Mouse (Mus musculus): Measurements from ENCODE around the gene Gm17604. TPM values are rescaled to one million over a fixed set of nuclear protein-coding genes. Genes with fewer than 3 reads are reported as not detected.

The Gm17604 gene
- total RNA-seq (2022) = not detected

DNA sequence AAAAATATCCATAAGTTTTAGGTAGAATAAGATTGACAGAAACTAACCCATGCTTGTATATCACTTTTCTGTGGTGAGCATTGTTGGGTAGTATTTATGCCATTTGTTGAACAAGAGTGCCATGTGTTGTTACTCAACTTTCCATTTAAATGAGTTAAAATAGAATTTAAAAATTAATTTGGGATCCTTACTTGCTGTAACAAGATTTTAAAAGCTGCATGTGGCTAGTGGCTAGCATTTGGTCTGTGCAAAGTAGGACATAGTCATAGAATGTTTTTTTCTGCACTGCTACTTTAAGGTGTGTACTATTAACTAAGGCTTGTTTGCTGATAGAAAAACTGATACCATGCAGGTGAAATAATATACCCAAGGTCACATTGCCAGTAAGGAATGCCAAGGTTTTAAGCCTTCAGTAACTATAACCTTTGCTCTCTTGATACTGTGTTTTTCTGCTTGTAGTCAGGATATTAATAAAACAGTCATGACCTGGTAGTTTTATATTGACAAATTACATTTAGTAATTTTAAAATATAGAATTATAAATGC is at the start of gene Gm17604:
Gene Gm17604, minus strand, starts transcription at position 51 of the 546 bp plus-strand sequence.
- DNase-seq (ENCODE audit: low spot score in 2 of 2) = no peak

DNA sequence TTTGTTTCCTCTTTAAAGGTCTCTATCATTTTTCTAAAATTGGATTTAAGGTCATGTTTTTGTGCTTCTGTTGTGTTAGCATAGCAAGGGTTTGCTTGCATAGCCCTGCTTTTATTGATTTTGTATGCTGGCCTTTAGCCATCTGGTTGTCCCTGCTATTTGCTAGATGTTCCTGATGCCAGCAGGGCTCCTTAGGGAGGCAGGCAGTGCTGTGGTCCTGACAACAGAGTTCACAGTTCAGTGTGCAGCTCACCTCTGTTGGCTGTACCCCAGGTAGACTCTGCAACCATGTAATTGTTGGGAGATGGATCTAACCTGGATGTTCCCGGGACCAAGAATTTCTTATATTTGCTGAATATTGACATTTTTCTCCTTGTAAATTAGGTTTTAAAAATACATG is 45.3 kb upstream of the Gm17604 start:
- DNase-seq (ENCODE audit: low spot score in 2 of 2) = no peak

- DNase-seq (ENCODE audit: low spot score in 2 of 2) = no peak
Observed at GRCm38 (mm10) chrX:165003141-165003540, 1.5 kb downstream of the Gm17604 start.

DNA sequence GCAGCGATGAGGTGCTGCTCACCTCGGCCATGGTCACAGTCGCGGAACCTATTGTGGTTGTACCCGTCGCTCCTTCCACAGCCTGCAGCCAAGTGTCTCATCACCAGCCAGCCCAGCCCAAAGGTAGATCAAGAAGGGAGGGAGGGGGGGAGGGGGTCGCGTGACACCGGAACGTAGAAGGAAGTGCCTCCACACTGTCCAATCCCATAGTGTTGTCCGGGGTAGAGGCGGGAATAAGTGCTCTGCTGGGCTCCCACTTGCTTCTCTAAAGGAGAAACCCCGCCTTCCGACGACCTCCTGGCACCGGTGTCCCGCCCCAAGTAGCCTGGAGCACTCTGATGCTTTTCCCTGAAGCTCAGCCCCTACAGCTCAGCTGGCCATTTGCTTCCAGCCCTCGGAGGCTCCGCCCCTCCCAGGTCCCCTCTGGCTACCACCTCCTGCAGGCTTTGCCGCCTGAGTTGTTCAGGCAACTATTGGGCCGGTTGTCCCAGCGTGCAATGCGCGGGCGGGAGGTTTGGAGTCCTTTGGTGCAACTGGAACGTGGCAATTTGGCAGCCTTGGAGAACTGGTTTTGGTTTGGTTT is 24.3 kb downstream of the Gm17604 start, which contains the start of the genes Mospd2 and Fancb:
Gene Mospd2, minus strand, starts transcription at position 183 of the 583 bp plus-strand sequence.
Gene Fancb, plus strand, starts transcription at position 400 of the 583 bp plus-strand sequence.
- peak; percentile 82 to 88 for DNase-seq (ENCODE audit: low spot score in 2 of 2)

DNA sequence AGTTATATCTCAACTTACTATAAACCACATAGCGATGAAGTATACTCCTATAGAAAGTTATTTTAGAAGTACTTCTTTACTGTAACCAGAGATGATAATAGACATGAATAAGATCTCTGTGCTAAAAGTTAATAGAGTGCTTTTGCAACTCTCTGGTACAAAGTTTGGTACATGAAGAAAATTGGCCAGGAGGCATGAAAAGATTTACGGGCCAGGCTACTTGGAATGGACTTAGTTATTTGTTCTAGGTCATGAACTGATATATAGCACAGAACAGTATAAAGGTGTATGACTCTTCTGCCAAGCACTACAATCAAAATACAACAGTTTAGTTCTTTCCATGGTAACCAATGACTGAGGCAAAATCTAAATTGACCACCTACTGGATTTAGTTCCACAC is 25.8 kb downstream of the Gm17604 start:
- DNase-seq (ENCODE audit: low spot score in 2 of 2) = no peak

GRCm38 (mm10) chrX:164971206-164971605 is 33.4 kb downstream of the Gm17604 start:
- no peak for DNase-seq (ENCODE audit: low spot score in 2 of 2)

DNA sequence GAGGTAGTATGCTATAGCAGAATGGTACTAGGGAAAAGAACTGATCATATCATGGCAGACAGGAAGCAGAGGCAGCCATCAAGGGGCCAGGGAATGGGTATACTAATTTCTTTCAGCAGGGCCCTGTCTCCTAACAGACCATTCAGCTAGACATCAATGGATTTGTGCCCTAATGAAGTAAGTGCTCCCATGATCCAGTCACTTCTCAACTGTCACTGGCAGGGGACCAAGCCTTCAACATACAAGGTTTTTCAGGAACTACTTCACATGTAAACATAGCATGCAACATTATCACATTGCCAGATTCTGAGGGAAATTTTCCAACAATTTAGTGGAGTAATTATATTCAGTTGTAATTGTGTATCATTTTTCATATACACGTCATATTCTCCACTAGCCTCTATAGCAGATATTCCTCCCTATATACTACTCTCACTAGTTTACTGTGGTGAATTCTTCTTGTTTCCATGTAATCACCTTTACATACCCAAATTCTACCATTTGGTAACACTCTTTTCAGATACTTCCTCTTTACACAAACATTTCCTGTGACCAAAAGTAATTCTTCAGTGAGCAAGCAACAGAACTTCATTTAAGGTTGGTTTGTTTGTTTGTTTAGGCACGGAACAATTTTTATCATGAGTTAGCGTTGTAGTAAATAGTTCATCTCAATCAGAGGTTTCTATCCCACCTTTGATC is 38.7 kb downstream of the Gm17604 start:
- DNase-seq (ENCODE audit: low spot score in 2 of 2) = no peak

Other genes with a start within 250 kb of the Gm17604 start
- gene Mospd2, start 24.5 kb downstream of the Gm17604 start, total RNA-seq (2022) = 10 to 100 TPM; 19.0 to 24.9 (median 23.3) TPM
- gene Fancb, start 24.2 kb downstream of the Gm17604 start, total RNA-seq (2022) = 1 to 10 TPM; 1.5 to 2.2 (median 1.7) TPM